Mouse (Mus musculus): ENCODE measurements around the gene Hic1. TPM values are rescaled to one million over a fixed set of nuclear protein-coding genes. Genes with fewer than 3 reads are reported as not detected.

Gene Hic1
- polyA plus RNA-seq (2015; fragmentation: Nextera tagmentation; extraction: Ambion mirVana): 12.6 and 17.0 TPM in 2 replicates

DNA sequence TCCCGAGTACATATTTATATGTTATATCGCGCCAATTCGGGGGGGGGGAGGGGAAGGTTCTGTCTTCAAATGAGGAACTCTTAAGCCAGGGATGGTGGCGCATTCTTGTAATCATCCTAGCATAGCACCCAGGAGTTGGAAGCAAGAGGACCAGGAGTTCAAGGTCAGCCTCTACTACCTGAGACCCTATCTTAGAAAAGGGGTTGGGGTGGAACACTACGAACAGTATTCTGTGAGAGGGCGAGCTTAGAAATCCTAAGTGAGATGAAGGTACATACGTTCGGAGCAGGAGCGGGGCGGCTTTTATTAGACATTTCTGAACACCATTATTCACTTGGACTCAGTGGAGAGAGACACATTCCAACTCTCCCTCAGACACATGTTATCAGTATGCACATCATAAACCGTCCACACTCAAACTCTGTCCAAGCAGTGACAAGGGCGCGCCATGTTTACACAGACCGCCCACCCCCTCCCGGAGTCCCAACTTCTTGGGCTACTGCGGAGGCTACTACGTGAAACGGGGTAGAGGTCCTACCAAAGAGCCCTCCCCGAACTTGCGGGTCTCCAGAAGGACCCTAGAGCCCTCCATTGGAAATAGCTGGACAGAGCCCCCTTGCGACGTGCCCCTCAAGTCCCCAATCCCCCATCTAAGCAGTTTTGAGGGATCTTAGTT is at the start of gene Hic1:
Gene Hic1 (minus strand): TSS at position 115 of the 676 bp plus-strand sequence.

DNA sequence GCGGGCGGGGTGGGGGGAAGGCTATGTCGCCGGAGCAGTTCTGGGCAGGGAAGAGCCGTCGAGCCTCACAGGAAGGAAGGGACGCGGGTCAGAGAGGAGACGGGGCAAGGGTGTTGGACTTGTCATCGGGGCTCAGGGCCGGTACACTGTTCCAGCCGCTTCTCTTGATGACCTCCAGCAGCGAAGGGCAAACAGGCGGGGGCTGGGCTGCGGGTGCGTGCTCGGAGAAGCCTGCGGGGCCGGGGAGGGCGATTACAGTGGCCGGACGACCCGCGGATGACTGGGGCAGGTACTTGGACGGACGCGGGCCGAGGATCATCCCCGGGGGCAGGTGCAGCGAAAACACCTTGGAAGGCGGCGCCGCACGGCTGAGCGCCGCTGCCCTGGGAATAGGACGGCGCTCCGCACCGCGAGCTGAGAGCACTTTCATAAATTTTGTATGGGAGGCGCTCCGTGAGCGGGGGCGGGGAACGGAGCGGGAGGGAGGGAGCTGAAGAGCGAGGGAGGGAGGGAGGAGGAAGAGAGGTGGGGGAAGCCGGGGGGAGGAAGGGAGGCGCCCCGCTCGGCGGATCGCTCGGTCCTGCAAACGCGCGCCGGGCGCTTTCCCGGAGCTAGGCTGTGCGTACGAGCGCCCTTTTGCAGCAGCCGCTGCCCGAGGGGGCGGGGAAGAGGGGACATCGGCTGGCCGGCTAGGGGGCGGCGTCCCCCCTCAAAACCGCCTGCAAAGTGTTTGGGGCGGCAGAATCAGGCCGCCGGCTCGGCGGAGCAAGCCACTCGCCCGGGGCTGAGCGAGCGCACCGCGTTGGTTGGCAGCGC is 24.1 kb upstream of the Hic1 start, which contains the start of gene Rtn4rl1:
Gene Rtn4rl1 (plus strand): TSS at position 528 of the 816 bp plus-strand sequence.

DNA sequence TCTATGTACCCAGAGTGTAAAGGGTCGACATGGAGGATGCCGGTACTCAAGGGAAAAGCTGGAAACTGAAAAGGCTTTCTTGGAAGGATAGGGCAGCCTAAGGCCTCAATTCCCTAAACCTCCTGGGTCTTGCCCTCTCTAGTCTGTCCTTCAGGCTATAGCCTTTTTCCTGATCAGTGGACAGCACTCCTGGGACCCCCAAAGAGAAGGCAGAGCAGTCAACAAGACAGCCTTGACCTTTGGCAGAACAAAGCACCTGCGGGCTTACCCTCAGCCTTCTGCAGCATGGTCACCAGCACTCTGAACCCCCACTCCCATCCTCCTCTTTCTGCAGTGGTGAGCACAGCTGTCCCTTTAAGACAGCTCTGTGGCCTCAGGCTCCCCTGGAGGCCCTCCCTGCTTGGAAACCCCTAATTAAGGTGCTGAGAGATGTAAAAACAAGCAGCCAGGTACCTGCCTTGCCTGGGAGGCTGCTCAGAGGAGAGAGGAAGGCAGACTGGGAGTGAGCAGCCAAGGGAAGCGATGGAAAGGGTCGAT is 21.7 kb upstream of the Hic1 start, which contains the start of gene Dph1:
Gene Dph1 (minus strand): TSS at position 337 of the 537 bp plus-strand sequence.

DNA sequence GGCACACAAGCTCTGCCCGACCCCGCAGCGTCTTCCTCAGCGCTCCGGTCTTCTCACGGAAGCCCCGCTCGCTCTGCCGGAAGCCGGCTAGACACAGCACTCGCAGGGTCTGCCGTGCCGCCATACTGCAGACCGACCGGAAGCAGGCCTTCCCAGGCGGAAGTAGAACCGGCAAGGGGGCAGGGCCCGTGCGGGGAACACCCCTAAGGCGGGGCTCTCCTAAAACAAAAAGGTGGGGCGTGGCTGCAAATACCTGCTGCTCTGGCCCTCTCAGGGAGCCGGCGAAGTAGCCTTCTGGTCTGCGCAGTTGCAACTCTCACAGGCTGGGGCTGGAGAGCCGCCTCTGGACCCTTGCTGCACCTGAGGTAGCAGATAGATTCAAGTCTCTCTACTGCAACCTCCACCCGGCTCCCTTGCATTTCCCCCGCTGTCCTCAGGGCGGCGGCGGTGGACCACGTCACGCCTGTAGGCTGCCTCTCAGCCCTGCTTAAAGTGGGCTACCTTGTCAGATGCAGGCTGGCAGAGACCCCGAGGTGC is 9.4 kb upstream of the Hic1 start, which contains the start of gene Ovca2:
Gene Ovca2 (minus strand): TSS at position 164 of the 537 bp plus-strand sequence.

Small RNA genes within 50 kb of the gene (microRNA-seq; reads per million reads assigned to microRNA genes)
- gene Mir132 (ENCODE audit: borderline replicate concordance, insufficient number of aligned reads) (595 reads per million, percentile 69 among the genes with 10 or more reads in this experiment), gene Mir212 (ENCODE audit: borderline replicate concordance, insufficient number of aligned reads) (51.8 reads per million, percentile 35 among the genes with 10 or more reads in this experiment)

Other genes with a start within 250 kb of the Hic1 start
- gene Smg6, start 243.7 kb downstream of the Hic1 start, polyA plus RNA-seq (2015; fragmentation: Nextera tagmentation; extraction: Ambion mirVana): 8.7 and 10.6 TPM in 2 replicates
- gene Srr, start 243.6 kb downstream of the Hic1 start, polyA plus RNA-seq (2015; fragmentation: Nextera tagmentation; extraction: Ambion mirVana): 16.8 and 22.1 TPM in 2 replicates
- gene Ovca2, start 9.3 kb upstream of the Hic1 start, polyA plus RNA-seq (2015; fragmentation: Nextera tagmentation; extraction: Ambion mirVana): 23.0 and 25.9 TPM in 2 replicates
- gene Dph1, start 21.7 kb upstream of the Hic1 start, polyA plus RNA-seq (2015; fragmentation: Nextera tagmentation; extraction: Ambion mirVana): 16.5 and 28.3 TPM in 2 replicates
- 6.4 and 11.6 TPM in 2 replicates for gene Rtn4rl1, start 24.3 kb upstream of the Hic1 start, polyA plus RNA-seq (2015; fragmentation: Nextera tagmentation; extraction: Ambion mirVana)
- 36.9 and 55.4 TPM in 2 replicates for gene Rpa1, start 178.8 kb upstream of the Hic1 start, polyA plus RNA-seq (2015; fragmentation: Nextera tagmentation; extraction: Ambion mirVana)
- gene Smyd4, start 178.9 kb upstream of the Hic1 start, polyA plus RNA-seq (2015; fragmentation: Nextera tagmentation; extraction: Ambion mirVana): 7.0 and 10.2 TPM in 2 replicates